Mouse (Mus musculus): ENCODE measurements around the gene Hist1h2bn.
"Not testable (repeated sequence)": the region's sequence is repeated elsewhere in the genome, so short reads cannot be mapped to it uniquely, and the experiment has no call there.

The Hist1h2bn gene

GRCm38 (mm10) chr13:21781639-21782038, 27.7 kb downstream of the Hist1h2bn start:
- no peak for DNase-seq (ENCODE audit: low spot score)

GRCm38 (mm10) chr13:21782361-21783254, 28.7 kb downstream of the Hist1h2bn start:
- DNase-seq (ENCODE audit: low spot score): peak; percentile 27

GRCm38 (mm10) chr13:21783255-21783617, 29.3 kb downstream of the Hist1h2bn start, which contains the start of gene Hist1h3i:
TSS of gene Hist1h3i (minus strand) at chr13:21783370.
- peak; percentile 69 for DNase-seq (ENCODE audit: low spot score)

GRCm38 (mm10) chr13:21783734-21784161, 29.8 kb downstream of the Hist1h2bn start:
- peak; percentile 23 for DNase-seq (ENCODE audit: low spot score)

GRCm38 (mm10) chr13:21784311-21784710, 30.4 kb downstream of the Hist1h2bn start:
- no peak for DNase-seq (ENCODE audit: low spot score)

GRCm38 (mm10) chr13:21786189-21786898, 32.4 kb downstream of the Hist1h2bn start:
- DNase-seq (ENCODE audit: low spot score): no peak

GRCm38 (mm10) chr13:21786899-21787629, 33.1 kb downstream of the Hist1h2bn start, which contains the start of the genes Hist1h2an and Hist1h2bp:
TSS of gene Hist1h2an (minus strand) at chr13:21787218.
TSS of gene Hist1h2bp (plus strand) at chr13:21787461.
- peak; percentile 94 for DNase-seq (ENCODE audit: low spot score)

GRCm38 (mm10) chr13:21787760-21788593, 34.1 kb downstream of the Hist1h2bn start:
- DNase-seq (ENCODE audit: low spot score): no peak

- DNase-seq (ENCODE audit: low spot score): no peak
These were observed 36.0 kb downstream of the Hist1h2bn start for GRCm38 (mm10) chr13:21789925-21790324.

- DNase-seq (ENCODE audit: low spot score): no peak
These were observed 36.8 kb downstream of the Hist1h2bn start for GRCm38 (mm10) chr13:21790601-21791283.

- DNase-seq (ENCODE audit: low spot score): no peak
These were observed 41.7 kb downstream of the Hist1h2bn start for GRCm38 (mm10) chr13:21795584-21795983.

- not testable (repeated sequence) for DNase-seq (ENCODE audit: low spot score)
These were observed 43.2 kb downstream of the Hist1h2bn start for GRCm38 (mm10) chr13:21797163-21797562.

- DNase-seq (ENCODE audit: low spot score): not testable (repeated sequence)
These were observed 49.1 kb downstream of the Hist1h2bn start for GRCm38 (mm10) chr13:21803058-21803457.
